ENCODE assay signal across 8 mouse cellular contexts in the genomic region with DNA sequence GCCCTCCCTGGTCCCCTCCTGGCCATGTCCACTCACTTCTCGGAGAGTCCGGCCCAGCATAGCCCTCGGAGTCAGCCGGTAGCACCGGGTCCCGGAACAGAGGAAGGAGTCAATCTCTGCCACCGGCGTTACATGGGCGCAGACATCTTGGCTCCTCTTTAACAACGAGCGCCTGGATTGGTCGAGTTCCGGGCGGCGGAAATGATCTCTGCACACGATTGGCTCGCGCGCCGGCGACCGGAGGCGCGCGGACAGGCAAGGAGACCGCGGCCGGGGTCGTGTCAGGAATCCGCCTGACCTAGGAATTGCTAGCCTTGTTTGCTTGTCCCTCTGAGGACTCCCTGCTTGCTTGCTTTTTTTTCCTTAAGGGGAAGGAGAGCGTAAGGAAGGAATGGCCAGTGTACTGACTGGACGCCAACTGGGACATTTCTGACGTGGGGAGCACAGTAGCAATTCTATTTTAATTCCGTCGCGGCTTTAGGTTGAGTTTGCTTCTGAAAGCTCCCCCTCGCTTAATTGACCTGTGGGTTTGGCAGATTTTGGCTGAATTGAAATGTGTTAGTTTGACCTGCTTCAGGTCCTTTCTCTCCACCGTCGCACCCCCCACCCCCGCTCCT. TPM values are rescaled to one million over a fixed set of nuclear protein-coding genes. Genes with fewer than 3 reads are reported as not detected.
DNase-seq lines count a peak whose midpoint lies in the region; ATAC-seq lines count a peak whose summit lies in the region.

A gene (minus strand): TSS at position 168 of the 617 bp plus-strand sequence.
A gene (plus strand): TSS at position 230 of the 617 bp plus-strand sequence.

- H3K36me3 ChIP-seq in lung, embryonic 16.5 days (ENCODE audit: control insufficient read depth, insufficient read depth, low read length): no peaks in the 10 kb centered on the region

- H3K4me2 ChIP-seq in lung, embryonic 16.5 days (ENCODE audit: low read depth, low read length): peak within 1 kb of the TSS; percentile 69

- peak within 1 kb of the TSS; percentile 61 for H3K4me3 ChIP-seq in lung, embryonic 16.5 days (ENCODE audit: low read length)

- H3K4me1 ChIP-seq in lung, embryonic 16.5 days (replicated peaks; ENCODE audit: control insufficient read depth, insufficient read depth, low read length): peaks cover 2% of the 10 kb centered on the region; the same call in 1 of the 2 replicates

- peak within 1 kb of the TSS; percentile 4; the same call in 1 of the 2 replicates for H3K27ac ChIP-seq in lung, embryonic 16.5 days (ENCODE audit: low read length)

- H3K27me3 ChIP-seq in lung, embryonic 16.5 days (ENCODE audit: control insufficient read depth, insufficient read depth, low read depth, low read length): no peaks in the 10 kb centered on the region

- H3K9ac ChIP-seq in lung, embryonic 16.5 days (ENCODE audit: low read length): peak within 1 kb of the TSS; percentile 76

- under 1% methylated on average over 39 of the region's 40 CpGs for WGBS in lung, embryonic 16.5 days

- ATAC-seq in hematopoietic stem cell, adult 5-6 weeks (replicated peaks in 1 of 2; ENCODE audit: insufficient read depth in 1 of 2, low FRiP score in 2 of 2, low TSS enrichment in 1 of 2, low read depth in 1 of 2, poor library complexity in 2 of 2, severe bottlenecking in 2 of 2): peak; percentile 96 to 99
- peak; percentile 99 for ATAC-seq in lung, embryonic 16.5 days (ENCODE audit: low read depth)

- no peaks in the 10 kb centered on the region for H3K9me3 ChIP-seq in lung, embryonic 16.5 days (ENCODE audit: control insufficient read depth, low read length)

- DNase-seq in MEL-GATA-1-ER (ENCODE audit: extremely low read depth, low read depth): peak; percentile 81
- peak; percentile 94 for DNase-seq in cerebellum, adult 8-10 months
- peak; percentile 95 for DNase-seq in forelimb bud, embryonic 11.5 days (ENCODE audit: low read depth, low spot score)
- peak; percentile 85 for DNase-seq in layer of hippocampus, adult 9-10 months (ENCODE audit: low spot score)
- DNase-seq in ovary, postnatal 10 days (ENCODE audit: low spot score): peak; percentile 90
- peak; percentile 86 to 90 for DNase-seq in thymus, postnatal 10 days (ENCODE audit: low spot score in 2 of 2)

RNA-seq across cellular contexts. Expression of the first gene that starts in this region (rescaled TPM):
- total RNA-seq in hematopoietic stem cell, adult 5-6 weeks (2017): 13.2 and 18.7 TPM in 2 replicates
- polyA plus RNA-seq in lung, embryonic 16.5 days (2015; fragmentation: Nextera tagmentation; extraction: Ambion mirVana): 16.8 and 17.8 TPM in 2 replicates

RNA-seq across cellular contexts. Expression of the second gene that starts in this region (rescaled TPM):
- total RNA-seq in hematopoietic stem cell, adult 5-6 weeks (2017): 13.1 and 13.8 TPM in 2 replicates
- polyA plus RNA-seq in lung, embryonic 16.5 days (2015; fragmentation: Nextera tagmentation; extraction: Ambion mirVana): 10.9 and 11.2 TPM in 2 replicates

Comparison
In these comparisons a context has a peak if more than half of its experiments do, and no peak if none do; other contexts are left out.
1. Peak in every context shown above with its lines: DNase-seq, ATAC-seq, H3K4me3 ChIP-seq and H3K27ac ChIP-seq.